Mouse (Mus musculus) thymus, adult 2 months (tissue): Measurements from ENCODE around the gene Mbd5. TPM values are rescaled to one million over a fixed set of nuclear protein-coding genes. Genes with fewer than 3 reads are reported as not detected.

Source experiments
- DNase-seq: peaks from one replicate; pipeline ENCODE4 v3.0.0; 2021
- H3K27ac ChIP-seq: fragments of 200-500 bp; 2 replicates; pipeline ENCODE4 v1.5.1; 2012; ENCODE audit warnings: low read length, control low read depth; ENCODE audit not compliant: control insufficient read depth, insufficient read depth
- H3K27me3 ChIP-seq: fragments of 200-500 bp; 2 replicates; pipeline ENCODE4 v1.6.1; 2012; ENCODE audit warnings: mild to moderate bottlenecking, low read length, moderate library complexity, mixed read lengths; ENCODE audit not compliant: control insufficient read depth, insufficient read depth
- H3K36me3 ChIP-seq: fragments of 200-500 bp; 2 replicates; pipeline ENCODE4 v1.6.1; 2012; ENCODE audit warnings: mild to moderate bottlenecking, low read length, moderate library complexity; ENCODE audit not compliant: control insufficient read depth, insufficient read depth
- H3K4me1 ChIP-seq: fragments of 200-500 bp; replicated peaks from 2 replicates; pipeline ENCODE4 v1.6.1; 2012; ENCODE audit warnings: low read length; ENCODE audit not compliant: control insufficient read depth, insufficient read depth
- H3K4me3 ChIP-seq: fragments of 200-500 bp; 2 replicates; pipeline ENCODE4 v1.5.1; 2012; ENCODE audit warnings: mild to moderate bottlenecking, low read length, control low read depth, moderate library complexity; ENCODE audit not compliant: control insufficient read depth, insufficient read depth
- CTCF ChIP-seq: fragments of 200-500 bp; IDR thresholded peaks from 2 replicates; pipeline ENCODE4 v1.5.1; 2012; ENCODE audit warnings: mild to moderate bottlenecking, control low read depth, low read length, moderate library complexity, borderline replicate concordance; ENCODE audit not compliant: control insufficient read depth, poor library complexity, insufficient read depth; ENCODE audit errors: extremely low read depth
- POLR2A ChIP-seq: fragments of 200-500 bp; IDR thresholded peaks from 2 replicates; pipeline ENCODE4 v1.6.1; 2012; ENCODE audit warnings: mild to moderate bottlenecking, low read length, control low read depth, moderate library complexity; ENCODE audit not compliant: control insufficient read depth, poor library complexity, insufficient read depth; ENCODE audit errors: extremely low read depth
- WGBS: fragments of 180-500 bp; shearing (Covaris S2); methylation state at CpG from one replicate; pipeline ENCODE4 v1.1.7; 2018; 5-methylcytosine and 5-hydroxymethylcytosine counted together
- polyA plus RNA-seq: library from polyadenylated mRNA; depleted of rRNA; stranded (reverse); fragments of >200 nt; gene quantifications from 2 replicates; pipeline ENCODE4 v1.2.3, GENCODE M21; 2012; rRNA removed

Mbd5 gene
- polyA plus RNA-seq, 1 experiment: 10.7 TPM

DNA sequence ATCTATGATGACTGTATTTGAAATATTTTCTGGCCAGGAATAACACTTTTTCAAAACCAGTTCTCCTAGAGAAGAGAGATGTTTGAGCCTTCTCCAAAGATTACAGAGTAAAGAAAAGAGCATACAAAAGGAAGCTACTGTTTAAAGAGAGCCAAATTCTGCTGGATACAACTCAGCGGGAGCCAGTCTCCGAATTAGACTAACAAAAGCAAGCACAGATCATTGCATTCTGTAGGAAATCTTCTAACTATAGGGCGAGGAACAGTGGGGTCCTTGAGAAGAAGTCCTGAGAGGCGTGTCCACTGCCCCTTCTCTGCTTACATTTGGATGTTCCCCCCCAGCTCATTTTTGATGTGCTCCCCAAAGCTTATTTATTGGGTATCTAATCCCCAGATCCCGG is 422.3 kb downstream of the Mbd5 start:
- TF ChIP-seq CTCF (no peak), POLR2A (no peak)
- WGBS: 95% methylated on average over 5 of the region's 5 CpGs
- no peak overlapping the region for H3K27ac ChIP-seq

DNA sequence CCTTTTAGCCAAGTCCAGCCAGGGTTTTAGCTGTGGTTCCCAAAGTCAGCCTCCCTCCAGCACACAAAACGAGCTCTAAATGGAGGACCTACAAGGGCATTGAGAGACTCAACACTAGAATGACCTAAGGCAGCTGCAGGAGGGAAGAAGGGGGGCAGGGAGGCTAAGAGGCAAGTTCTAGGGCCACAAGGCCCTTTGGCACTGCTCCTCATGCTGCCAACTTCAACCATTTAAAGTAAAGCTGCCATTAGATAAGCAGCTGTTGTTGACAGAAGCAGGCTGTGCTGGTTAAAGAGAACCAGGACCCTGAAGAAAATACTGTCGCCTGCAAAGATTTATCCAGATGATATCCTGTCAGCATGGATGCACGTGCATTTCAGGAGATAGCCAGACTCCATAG is 423.3 kb downstream of the Mbd5 start:
- no peak for DNase-seq
- 73% methylated on average over 3 of the region's 3 CpGs for WGBS
- H3K4me3 ChIP-seq: no peak overlapping the region
- no peak overlapping the region for H3K27ac ChIP-seq
- no peaks in the 10 kb centered on the region for H3K36me3 ChIP-seq
- no peak for TF ChIP-seq POLR2A
- no peak for TF ChIP-seq CTCF
- no peaks in the 10 kb centered on the region for H3K27me3 ChIP-seq
- no peaks in the 10 kb centered on the region; the same call in 1 of the 2 replicates for H3K4me1 ChIP-seq

More for the DNA sequence above, 422.3 kb downstream of the Mbd5 start:
- H3K27me3 ChIP-seq: no peaks in the 10 kb centered on the region
- no peak for DNase-seq
- no peaks in the 10 kb centered on the region for H3K36me3 ChIP-seq
- H3K4me1 ChIP-seq: no peaks in the 10 kb centered on the region; the same call in 1 of the 2 replicates
- no peak overlapping the region for H3K4me3 ChIP-seq

Other genes with a start within 250 kb of the Mbd5 start
- 1.0 and 1.1 TPM in 2 replicates for gene Acvr2a, start 135.4 kb upstream of the Mbd5 start, polyA plus RNA-seq
- gene Orc4, start 769 bp downstream of the Mbd5 start, polyA plus RNA-seq: 19.0 and 21.7 TPM in 2 replicates